Mouse (Mus musculus): ENCODE data around the gene Gm266.
"Not testable (repeated sequence)": the region's sequence is repeated elsewhere in the genome, so short reads cannot be mapped to it uniquely, and the experiment has no call there.

Gene Gm266

DNA sequence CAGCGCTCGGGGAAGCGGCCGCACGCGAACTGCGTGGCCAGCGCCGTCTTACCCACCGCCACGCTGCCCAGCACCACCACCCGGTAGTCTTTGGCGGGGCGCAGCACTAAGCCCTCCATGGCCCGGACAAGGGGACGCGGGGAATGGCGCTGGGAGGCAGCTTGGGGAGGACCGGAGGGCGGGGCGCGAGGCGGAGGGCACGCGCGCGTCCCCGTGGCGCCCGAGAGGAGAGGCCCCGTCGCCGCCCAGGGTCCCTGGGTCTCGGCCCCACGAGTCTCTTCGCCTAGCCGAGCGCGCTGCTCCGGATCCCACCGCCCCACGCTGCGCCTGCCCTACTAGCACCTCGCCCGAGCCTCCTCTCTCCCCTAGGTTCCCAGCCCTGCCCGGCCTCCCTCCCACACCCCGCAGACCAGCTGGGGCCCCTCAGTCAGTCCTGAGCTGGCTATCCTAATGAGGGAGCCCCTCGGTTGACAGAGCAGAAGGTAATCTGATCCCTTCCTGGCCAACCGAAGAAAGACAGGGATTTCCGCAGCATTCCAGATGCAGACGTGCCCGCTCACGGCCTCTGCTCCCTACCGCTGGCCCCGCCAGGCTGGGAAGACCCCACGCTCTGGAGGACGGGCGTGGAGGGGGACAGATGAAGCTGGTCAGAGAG lies at the start of gene Gm266:
Gene Gm266, minus strand, starts transcription at position 172 of the 655 bp plus-strand sequence.
- in situ Hi-C loops (cut with MboI; ENCODE audit: low sequenced_read_pairs), result no loop called here

DNA sequence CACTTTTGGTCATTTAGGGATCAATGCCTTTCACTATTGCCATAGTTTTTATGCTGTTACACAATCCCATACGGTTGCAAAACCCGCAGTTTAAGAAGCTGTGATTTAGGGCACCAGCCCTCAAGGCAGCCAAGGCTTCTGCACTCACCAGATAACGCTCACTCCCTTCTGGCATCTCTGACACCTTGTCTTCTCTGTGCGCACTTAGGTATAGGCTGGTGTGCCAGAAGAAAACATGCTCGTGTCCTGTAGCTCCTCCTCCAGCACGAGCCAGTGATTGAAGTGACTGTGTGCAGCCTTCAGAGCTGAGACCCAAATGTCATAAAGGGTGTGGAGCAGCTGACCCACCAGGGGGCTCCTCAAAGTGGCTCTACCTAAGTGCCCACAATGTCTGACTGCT lies 49.7 kb upstream of the Gm266 start:
- in situ Hi-C loops (cut with MboI; ENCODE audit: low sequenced_read_pairs), result no loop called here

DNA sequence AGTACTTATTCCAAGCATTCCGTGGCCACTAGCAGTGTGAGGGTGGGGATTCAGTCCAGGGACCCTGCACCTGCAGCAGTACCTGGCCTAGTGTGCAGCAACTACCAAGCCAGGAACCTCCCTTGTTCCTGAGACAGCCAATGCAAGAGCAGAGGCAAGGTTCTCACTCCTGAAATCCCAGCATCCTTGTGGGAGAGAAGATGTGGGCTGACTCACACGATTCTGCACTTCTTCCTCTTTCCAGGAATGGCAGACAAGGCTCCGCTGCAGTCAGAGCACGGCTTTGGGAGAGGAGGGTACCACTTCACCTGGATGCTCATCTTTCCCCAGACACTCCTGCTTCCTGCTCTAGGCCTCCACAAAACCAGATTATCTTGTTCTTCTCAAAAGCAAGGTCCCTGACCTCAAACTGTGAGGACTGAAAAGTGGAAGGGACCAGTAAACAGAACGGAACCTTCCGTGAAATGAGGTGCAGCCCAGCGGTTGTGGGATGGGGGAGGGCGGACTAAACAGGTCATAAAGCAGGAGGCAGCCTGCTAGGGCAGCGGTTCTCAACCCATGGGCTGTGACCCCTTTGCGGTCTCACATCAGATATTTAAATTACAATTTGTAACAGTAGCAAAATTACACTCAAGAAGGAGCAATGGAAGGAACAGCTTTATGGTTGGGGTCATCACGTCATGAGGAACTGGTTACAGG lies 47.6 kb upstream of the Gm266 start:
- in situ Hi-C loops (cut with MboI; ENCODE audit: low sequenced_read_pairs), result no loop called here

DNA sequence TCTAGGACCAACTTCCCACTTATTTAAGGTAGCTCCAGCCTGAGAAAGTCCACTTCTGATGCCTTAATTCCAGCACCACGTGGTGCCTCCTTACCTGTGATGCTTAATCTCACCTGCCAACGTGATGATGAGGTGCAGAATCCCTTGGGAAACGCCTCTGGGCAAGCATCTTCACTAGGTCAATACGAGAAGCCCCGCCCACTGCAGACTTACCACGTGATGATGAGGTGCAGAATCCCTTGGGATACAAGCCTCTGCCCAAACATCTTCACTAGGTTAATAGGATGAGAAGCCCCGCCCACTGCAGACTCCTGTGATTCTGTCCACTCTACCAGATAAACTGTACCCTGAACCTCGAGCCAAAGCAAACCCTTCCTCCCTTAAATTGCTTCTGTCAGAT lies 43.6 kb upstream of the Gm266 start:
- in situ Hi-C loops (cut with MboI; ENCODE audit: low sequenced_read_pairs), result no loop called here

DNA sequence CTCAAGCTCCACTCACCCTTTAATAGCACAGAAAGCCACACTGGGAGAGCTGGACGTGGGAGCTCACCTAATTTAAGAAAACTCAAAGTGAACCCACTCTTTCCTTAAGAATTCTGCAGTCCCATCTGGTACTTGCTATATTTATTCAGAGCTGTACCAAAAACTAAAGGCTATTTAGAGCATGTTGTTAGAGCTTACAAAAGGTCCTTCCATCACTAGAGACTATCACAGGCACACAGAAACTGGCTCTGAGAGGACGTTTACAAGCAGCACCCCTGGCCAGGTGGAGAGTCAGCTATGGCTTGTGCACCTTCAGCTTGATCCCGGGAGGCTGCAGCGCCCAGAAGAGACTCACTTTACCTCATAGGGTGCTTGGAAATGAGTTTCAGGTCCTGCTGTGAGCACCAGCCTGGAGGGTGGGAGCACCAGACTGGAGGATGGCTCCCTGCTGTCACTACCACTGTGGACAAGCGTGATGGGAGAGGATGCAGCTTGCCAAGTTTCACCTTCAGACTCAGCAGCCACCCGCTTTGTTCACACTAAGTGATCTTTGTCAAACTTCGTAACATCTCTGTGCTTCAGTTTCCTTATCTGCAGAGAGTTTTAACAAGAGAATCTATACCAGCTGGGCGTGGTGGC lies 42.1 kb upstream of the Gm266 start:
- in situ Hi-C loops (cut with MboI; ENCODE audit: low sequenced_read_pairs), result no loop called here

DNA sequence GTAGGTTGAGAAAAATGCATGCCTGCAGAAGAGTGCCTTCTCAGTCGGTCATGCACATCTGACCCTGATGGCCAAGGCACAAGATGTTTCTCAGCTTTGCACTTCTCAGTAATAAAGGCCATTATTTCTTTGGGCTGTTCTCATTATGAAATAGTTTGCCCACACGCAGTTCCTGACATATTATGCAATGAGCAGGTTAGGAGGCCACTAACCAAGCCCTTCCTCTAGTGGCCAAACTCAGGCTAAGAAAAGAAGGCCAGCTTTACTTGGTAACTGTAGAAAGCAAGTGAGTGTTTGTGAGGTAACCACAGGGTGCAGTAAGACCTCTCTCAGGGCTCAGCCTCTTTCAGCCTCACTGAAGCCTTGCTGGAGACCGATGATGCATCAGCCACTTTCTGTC lies 39.3 kb upstream of the Gm266 start:
- in situ Hi-C loops (cut with MboI; ENCODE audit: low sequenced_read_pairs), result no loop called here

DNA sequence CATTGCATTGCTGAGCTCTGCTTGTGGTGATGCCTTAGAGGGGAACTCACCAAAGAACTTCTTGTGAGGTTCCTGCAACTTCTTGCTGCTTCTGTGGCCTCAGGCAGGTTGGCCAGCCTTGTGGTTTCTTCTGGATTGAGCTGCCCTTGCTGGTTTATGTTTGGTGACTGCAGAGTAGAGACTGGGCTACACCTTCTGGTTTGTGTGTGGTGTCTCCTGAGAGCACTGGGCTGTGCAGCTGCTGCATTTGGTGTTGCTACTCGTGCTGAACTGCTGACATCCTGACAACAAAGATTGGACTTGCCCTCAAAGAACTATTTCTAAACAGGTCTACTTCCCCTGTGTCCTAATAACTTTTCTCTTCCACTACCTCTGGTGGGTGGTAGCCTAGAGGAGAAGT lies 38.8 kb upstream of the Gm266 start:
- in situ Hi-C loops (cut with MboI; ENCODE audit: low sequenced_read_pairs), result no loop called here

DNA sequence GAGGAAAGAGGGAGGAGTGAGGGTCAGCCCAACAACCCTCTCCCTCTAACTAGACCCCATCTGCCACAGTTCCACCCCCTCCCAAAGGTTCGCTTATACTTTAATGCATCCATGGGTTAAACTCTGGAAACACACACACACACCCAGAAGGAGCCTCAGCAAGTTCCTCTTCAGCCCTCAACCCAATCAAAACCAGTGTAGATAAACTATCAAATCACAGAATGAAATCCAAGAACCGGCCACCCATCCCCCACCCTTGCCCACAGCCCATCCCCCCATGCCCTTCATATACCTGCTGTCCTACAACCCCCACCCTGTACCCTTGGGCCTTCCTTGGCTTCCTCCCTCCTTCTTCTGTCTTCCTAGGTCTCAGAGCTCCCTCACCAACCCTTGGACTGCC lies 35.4 kb upstream of the Gm266 start:
- in situ Hi-C loops (cut with MboI; ENCODE audit: low sequenced_read_pairs), result no loop called here

DNA sequence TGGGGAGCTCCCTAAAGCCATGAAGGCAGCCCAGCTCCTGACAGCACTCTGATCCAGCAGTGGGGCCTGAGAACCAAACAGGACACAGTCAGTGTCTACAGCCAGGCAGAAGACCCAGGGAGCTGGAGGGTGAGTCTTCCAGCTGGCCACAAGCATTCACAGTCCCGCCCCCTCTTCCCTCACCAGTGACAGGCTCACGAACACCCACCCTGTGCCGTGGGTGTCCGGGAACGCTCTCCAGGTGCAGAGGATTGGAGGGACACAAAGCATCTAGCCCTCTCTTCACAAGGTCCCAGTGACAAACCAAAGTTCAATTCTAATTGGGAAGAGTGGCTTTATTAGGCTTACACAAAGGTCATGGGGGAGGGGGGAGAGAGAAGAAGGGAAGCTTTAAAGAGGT lies 34.2 kb upstream of the Gm266 start:
- in situ Hi-C loops (cut with MboI; ENCODE audit: low sequenced_read_pairs), result no loop called here

DNA sequence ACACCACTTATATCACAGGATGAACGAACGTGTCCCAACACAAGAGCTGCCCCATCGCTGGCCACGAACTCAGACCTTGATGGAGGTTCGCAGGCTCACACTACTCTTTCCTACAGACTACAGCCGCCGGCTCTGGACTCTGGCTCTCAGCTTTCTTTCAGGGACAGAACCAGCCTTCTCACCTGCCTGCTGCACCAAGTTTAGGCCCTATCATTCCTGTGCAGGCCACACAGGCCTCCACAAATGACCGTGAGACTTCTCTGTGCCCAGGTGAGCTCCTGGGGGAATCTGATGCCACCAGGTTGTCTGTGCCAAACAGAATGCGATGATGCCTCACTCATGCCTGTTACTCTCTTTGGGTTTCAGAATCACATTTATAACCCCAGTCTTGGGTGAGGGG lies 32.8 kb upstream of the Gm266 start:
- in situ Hi-C loops (cut with MboI; ENCODE audit: low sequenced_read_pairs), result no loop called here

DNA sequence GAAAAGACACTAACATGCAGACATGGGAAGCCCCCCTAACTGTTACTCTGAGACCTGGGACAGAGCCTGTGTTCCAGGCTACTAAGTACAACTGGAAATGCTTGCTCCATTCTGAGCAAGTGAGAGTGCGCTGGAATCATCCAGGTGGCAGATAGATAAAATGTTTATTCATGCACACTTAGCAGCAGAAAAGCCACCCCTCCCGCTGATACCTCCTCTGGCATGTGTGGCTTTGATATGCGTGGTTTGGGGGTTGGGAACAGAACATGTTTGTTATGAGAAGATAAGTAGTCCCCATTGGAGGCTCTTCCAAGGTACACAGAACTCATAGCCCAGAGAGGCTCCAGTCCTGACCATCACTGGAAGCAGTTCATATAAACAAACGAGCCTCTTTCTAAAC lies 32.3 kb upstream of the Gm266 start:
- in situ Hi-C loops (cut with MboI; ENCODE audit: low sequenced_read_pairs), result no loop called here

DNA sequence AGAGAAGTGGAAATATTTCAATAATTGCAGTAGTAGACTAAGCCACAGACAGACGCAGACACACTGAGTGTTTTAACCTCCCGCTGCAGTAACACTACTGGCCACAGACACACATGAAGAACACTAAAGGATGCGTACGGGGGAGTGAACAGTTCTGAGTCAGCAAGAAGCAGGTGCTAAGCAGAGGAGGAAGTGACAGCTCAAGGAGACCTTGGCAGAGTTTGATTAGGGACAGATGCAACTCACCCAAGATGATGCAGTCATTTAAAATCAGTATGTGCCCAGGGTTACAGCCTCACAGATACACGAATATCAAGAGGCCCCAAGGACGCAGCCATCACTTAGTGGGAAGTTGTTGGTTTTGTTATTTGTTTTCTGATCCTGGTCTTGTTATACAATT lies 31.2 kb upstream of the Gm266 start:
- in situ Hi-C loops (cut with MboI; ENCODE audit: low sequenced_read_pairs), result no loop called here

DNA sequence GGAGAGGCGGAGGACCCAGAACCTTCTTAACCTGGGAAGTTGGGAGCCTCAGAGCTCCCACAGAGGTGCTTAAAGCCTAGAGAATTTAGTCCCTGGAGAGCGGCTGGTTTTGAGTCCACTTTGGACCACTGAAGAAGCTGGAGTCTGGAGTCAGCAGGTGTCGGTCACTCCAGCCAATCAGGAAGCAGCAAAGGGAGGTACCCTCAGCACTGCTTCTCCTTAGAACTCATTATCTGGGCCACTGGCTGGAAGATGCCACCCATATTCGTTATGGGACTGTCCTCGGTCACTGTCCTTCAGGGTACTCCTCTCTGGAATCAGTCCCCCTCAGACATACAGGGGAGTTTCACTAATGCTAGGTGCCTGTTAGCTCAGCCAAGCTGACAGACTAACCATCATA lies 30.3 kb upstream of the Gm266 start:
- in situ Hi-C loops (cut with MboI; ENCODE audit: low sequenced_read_pairs), result no loop called here

DNA sequence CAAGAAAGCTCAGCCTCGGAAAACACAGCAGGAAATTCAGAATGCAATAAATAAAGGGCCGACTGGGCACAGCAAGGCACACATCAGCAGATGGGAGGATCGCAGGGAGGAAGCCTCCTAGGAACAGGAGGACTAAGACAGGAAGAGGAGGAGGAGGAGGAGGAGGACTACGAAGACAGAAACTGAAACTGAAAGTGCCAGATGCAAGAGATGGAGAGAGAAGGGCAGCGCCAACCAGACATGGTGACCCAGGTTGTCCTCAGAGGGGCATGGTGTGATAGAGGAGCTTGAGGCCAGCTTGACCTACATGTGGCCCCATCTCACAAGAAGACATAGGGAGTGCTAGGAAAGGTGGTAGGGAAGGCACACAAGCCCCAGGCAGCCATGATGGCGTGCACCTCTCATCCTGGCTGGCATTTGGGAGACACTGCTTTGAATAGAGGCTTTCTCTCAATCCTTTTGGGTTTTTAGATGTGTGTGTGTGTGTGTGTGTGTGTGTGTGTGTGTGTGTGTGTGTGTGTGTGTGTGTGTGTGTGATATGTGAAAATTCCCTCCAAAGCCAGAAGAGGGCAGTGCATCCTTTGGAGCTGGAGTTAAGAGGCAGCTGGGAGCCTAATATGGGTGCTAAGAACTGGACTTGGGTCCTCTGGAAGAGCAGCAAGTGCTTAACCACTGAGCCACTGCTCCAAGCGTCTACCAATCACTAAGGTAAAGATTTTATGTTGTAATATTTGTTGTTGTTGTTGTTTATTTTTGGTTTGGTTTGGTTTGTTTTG lies 29.4 kb upstream of the Gm266 start:
- in situ Hi-C loops (cut with MboI; ENCODE audit: low sequenced_read_pairs), result no loop called here

DNA sequence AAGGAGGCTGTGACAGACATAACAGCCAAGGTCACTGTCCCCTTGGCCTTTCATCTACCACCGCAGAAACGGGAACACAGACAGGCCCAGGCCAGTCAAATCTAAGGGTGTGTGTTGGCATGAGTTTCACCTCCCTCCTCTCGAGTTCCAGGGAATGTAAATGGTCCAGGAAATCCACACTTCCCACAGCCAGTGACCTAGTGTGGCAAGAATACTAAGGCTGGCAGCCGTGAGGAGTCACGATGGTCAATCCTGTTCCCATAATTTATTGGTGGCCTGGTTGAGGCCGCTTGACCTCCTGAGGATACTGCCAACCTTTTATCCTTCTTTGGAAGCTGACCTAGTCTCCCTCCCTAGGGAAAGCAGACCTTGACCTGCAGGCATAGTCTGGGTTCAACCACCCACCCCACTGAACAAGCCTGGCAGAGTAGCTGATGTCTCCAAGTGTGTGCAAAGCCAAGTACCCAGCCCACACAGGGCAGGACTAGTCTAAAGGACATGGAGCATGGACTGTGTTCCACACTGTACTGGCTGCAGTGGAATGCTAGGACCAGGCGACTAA lies 28.7 kb upstream of the Gm266 start:
- in situ Hi-C loops (cut with MboI; ENCODE audit: low sequenced_read_pairs), result no loop called here

DNA sequence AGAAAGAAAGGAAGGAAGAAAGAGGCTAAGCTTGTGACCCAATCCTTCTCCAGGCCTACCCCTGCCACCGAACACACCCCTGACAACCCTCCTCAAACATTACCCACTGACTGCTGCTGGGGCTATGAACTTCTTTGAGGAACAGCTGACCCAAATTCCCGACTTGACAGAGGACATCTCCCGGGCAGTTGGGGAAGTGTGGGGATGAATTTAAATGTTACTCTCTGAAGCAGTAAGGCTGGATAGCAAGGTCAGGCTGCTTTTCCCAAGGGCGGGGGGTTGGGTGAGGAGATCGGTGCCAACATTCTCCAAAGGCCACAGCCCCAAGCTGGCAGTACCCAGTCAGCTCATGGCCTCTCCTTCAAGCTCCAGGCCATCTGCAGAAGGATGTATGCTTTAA lies 28.1 kb upstream of the Gm266 start:
- in situ Hi-C loops (cut with MboI; ENCODE audit: low sequenced_read_pairs), result no loop called here

DNA sequence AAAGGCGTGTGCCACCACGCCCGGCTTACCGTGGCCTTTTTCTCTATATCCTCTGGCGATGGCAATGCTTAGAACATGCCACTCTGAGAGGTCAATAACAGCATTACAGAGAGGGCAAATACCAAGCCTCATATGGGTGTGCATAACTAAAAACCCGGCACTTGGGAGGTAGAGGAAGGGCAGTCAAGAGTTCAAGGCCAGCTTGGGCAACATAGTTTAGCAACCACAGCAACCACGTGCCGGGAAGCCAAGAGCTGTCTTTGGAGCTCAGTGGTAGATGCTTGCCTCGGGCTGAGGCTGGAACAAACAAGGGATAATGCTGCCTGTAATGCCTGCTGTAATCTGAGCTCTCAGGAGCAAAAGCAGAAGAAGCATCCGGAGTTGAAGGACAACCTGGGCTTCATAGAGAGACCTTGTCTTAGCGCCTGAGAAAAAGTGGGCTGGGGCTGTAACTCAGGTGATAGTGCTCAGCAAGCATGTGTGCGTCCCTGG lies 27.0 kb upstream of the Gm266 start:
- in situ Hi-C loops (cut with MboI; ENCODE audit: low sequenced_read_pairs), result no loop called here

DNA sequence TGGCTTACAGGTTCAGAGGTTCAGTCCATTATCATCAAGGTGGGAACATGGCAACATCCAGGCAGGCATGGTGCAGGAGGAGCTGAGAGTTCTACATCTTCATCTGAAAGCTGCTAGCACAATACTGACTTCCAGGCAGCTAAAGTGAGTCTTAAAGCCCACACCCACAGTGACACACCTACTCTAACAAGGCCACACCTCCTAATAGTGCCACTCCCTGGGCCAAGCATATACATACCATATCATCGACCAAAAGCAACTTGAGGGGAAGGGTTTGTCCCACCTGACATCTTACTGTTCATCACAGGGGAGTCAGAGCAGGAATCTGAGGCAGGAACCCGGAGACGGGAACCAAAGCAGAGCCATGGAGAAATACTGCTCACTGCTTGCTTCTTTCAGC lies 22.8 kb upstream of the Gm266 start:
- in situ Hi-C loops (cut with MboI; ENCODE audit: low sequenced_read_pairs), result not testable (repeated sequence)

DNA sequence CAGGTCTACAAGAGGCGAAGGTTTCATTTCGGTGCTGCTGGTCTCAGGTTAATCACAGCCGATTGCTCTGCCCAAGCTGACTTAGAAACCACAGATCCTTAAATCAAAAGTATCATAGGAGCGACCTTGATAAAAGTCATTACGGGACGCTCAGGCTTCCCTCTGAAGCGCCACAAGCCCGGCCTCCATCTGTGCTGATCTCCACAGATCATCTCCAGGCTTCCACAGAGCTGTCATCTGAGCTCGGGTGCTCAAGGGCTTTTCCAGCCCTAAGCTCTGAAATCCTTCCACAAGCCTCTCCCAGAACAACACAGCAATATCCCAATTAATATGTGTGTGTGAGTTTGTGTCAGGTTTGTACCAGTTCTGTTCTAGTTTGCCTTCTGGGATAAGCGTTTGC lies 22.3 kb upstream of the Gm266 start:
- in situ Hi-C loops (cut with MboI; ENCODE audit: low sequenced_read_pairs), result no loop called here

DNA sequence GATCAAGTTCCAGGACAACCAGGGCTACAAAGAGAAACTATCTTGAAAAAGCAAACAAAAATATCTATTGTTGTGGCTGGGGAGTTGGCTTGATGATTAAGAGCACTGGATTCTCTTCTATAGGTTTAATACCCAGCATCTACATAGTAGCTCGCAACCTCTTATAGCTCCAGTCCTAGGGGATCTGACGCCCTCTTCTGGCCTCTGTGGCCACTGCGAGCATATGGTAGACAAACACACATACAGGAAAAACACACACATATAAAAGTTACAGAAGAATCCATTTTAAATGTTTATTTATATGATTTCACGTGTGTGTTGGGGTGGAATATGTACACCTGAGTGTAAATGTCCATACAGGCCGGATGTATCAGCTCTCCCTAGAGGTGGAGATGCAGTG lies 21.4 kb upstream of the Gm266 start:
- in situ Hi-C loops (cut with MboI; ENCODE audit: low sequenced_read_pairs), result no loop called here

DNA sequence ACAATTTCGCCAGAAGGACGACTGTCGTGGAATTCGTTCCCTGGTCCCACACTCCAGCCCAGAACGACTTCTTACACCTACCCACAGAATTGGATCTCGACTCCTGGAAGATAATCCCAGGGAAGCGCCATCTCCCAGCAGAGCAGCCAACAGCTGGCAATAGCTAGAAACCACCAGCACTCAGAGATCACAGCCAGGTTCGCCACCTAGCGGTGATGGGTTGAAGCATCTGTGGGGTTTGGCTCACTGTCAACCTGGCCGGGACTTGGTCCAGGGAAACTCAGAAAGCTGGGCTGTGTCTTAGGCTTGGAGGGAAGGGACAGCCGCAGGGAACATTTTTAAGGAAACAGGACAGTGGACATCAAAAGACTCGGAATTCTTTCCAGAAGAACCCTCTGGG lies 19.3 kb upstream of the Gm266 start:
- in situ Hi-C loops (cut with MboI; ENCODE audit: low sequenced_read_pairs), result no loop called here

All from CH12F3 (cell line).